Mouse (Mus musculus) thymus, adult 18-20 months (tissue): ENCODE results near the gene Kcnh1.

Experiments
- DNase-seq, 2 experiments: peaks; one replicate each; pipeline ENCODE4 v3.0.0; 2022; ENCODE audit warnings: mixed read lengths in 2 of 2

Gene Kcnh1

GRCm38 (mm10) chr1:192190508-192191321 is at the start of gene Kcnh1:
Gene Kcnh1, plus strand, starts transcription at chr1:192190774.
- peak; percentile 17 to 26 for DNase-seq

- DNase-seq = no peak
These were observed 39.4 kb upstream of the Kcnh1 start for GRCm38 (mm10) chr1:192151179-192151578.

- DNase-seq = no peak
These were observed 19.1 kb upstream of the Kcnh1 start for GRCm38 (mm10) chr1:192171477-192171876.

GRCm38 (mm10) chr1:192179877-192180276 is 10.7 kb upstream of the Kcnh1 start:
- no peak for DNase-seq

GRCm38 (mm10) chr1:192181696-192182257 is 8.8 kb upstream of the Kcnh1 start:
- no peak for DNase-seq

GRCm38 (mm10) chr1:192189056-192189455 is 1.5 kb upstream of the Kcnh1 start:
- DNase-seq = no peak

GRCm38 (mm10) chr1:192189771-192190170 is 803 bp upstream of the Kcnh1 start:
- no peak for DNase-seq

- no peak for DNase-seq
These were observed 707 bp downstream of the Kcnh1 start for GRCm38 (mm10) chr1:192191322-192191639.

GRCm38 (mm10) chr1:192191859-192192258 is 1.3 kb downstream of the Kcnh1 start:
- DNase-seq = no peak

GRCm38 (mm10) chr1:192192710-192193109 is 2.1 kb downstream of the Kcnh1 start:
- no peak for DNase-seq

GRCm38 (mm10) chr1:192193656-192194055 is 3.1 kb downstream of the Kcnh1 start:
- DNase-seq = no peak

GRCm38 (mm10) chr1:192197495-192197894 is 6.9 kb downstream of the Kcnh1 start:
- no peak for DNase-seq

- no peak for DNase-seq
These were observed 12.4 kb downstream of the Kcnh1 start for GRCm38 (mm10) chr1:192202936-192203335.

GRCm38 (mm10) chr1:192207956-192208355 is 17.4 kb downstream of the Kcnh1 start:
- DNase-seq = no peak

GRCm38 (mm10) chr1:192212448-192212847 is 21.9 kb downstream of the Kcnh1 start:
- no peak for DNase-seq

GRCm38 (mm10) chr1:192214666-192215065 is 24.1 kb downstream of the Kcnh1 start:
- no peak for DNase-seq

- no peak for DNase-seq
These were observed 29.6 kb downstream of the Kcnh1 start for GRCm38 (mm10) chr1:192220156-192220555.

GRCm38 (mm10) chr1:192224161-192224560 is 33.6 kb downstream of the Kcnh1 start:
- DNase-seq = no peak

- DNase-seq = no peak
These were observed 42.1 kb downstream of the Kcnh1 start for GRCm38 (mm10) chr1:192232696-192233095.

GRCm38 (mm10) chr1:192246836-192247235 is 56.3 kb downstream of the Kcnh1 start:
- DNase-seq = no peak

- DNase-seq = no peak
These were observed 68.6 kb downstream of the Kcnh1 start for GRCm38 (mm10) chr1:192259146-192259545.

- no peak for DNase-seq
These were observed 69.0 kb downstream of the Kcnh1 start for GRCm38 (mm10) chr1:192259616-192260015.

GRCm38 (mm10) chr1:192265704-192266103 is 75.1 kb downstream of the Kcnh1 start:
- no peak for DNase-seq

- no peak for DNase-seq
These were observed 76.4 kb downstream of the Kcnh1 start for GRCm38 (mm10) chr1:192266956-192267355.

- DNase-seq = no peak
These were observed 78.3 kb downstream of the Kcnh1 start for GRCm38 (mm10) chr1:192268878-192269277.
